Mouse (Mus musculus) myocyte (in vitro differentiated cells): ENCODE results near the gene Wnt8b.

Experiments used
- E2F4 ChIP-seq: IDR thresholded peaks from one replicate; pipeline ENCODE4 v1.6.1; 2011; ENCODE audit warnings: mild to moderate bottlenecking, control low read depth, moderate library complexity; ENCODE audit not compliant: insufficient read depth
- MYOD1 ChIP-seq, 3 experiments: IDR thresholded peaks; one replicate each; pipeline ENCODE4 v1.6.1; 2011; ENCODE audit warnings: control low read depth in 2 of 3, low read depth in 2 of 3, mild to moderate bottlenecking in 2 of 3, moderate library complexity in 1 of 3; ENCODE audit not compliant: insufficient read length in 2 of 3, control insufficient read depth in 1 of 3
- POLR2A ChIP-seq: IDR thresholded peaks from one replicate; pipeline ENCODE4 v1.6.1; 2011; ENCODE audit warnings: low read depth, mild to moderate bottlenecking, control low read depth, moderate library complexity; ENCODE audit not compliant: insufficient read length
- POLR2AphosphoS2 ChIP-seq: IDR thresholded peaks from one replicate; pipeline ENCODE4 v1.6.1; 2011; ENCODE audit warnings: low read depth, control low read depth; ENCODE audit not compliant: insufficient read length
- TCF12 ChIP-seq: IDR thresholded peaks from one replicate; pipeline ENCODE4 v1.6.1; 2011; ENCODE audit warnings: mild to moderate bottlenecking, control low read depth; ENCODE audit not compliant: poor library complexity, insufficient read depth, severe bottlenecking
- USF1 ChIP-seq: IDR thresholded peaks from one replicate; pipeline ENCODE4 v1.6.1; 2011; ENCODE audit warnings: low read depth, mild to moderate bottlenecking, control low read depth, moderate library complexity

GRCm38 (mm10) chr19:44514521-44515451, 21.5 kb downstream of the Wnt8b start:
- no peak for TF ChIP-seq POLR2AphosphoS2
- no peak for TF ChIP-seq USF1
- no peak for TF ChIP-seq POLR2A
- no peak for TF ChIP-seq TCF12
- no peak for TF ChIP-seq MYOD1 (IDR thresholded peaks at IDR 0.05; ENCODE audit: control insufficient read depth in 1 of 3, insufficient read length in 2 of 3, low read depth in 2 of 3)
- no peak for TF ChIP-seq E2F4
